Mouse (Mus musculus): ENCODE results near the gene Pgpep1. TPM values are rescaled to one million over a fixed set of nuclear protein-coding genes. Genes with fewer than 3 reads are reported as not detected.
A peak's percentile ranks its signal among the peaks of the same experiment; 100 is the strongest.

The Pgpep1 gene
- total and polyA plus RNA-seq, 2 experiments from 2014 or later = 37.6 to 40.2 TPM

GRCm38 (mm10) chr8:70691727-70692231, 31.6 kb upstream of the Pgpep1 start:
- Histone ChIP-seq H3K9ac (replicated peaks; ENCODE audit: low read length, poor library complexity, severe bottlenecking) (peak overlapping the region; percentile 36; the same call in 1 of the 2 replicates), H3K9me3 (ENCODE audit: low read length) (no peaks in the 10 kb centered on the region), H3K4me3 (ENCODE audit: low read depth, low read length) (peak overlapping the region; percentile 20; the same call in 1 of the 2 replicates), H3K36me3 (ENCODE audit: insufficient read depth, low read length) (no peaks in the 10 kb centered on the region), H3K27me3 (ENCODE audit: insufficient read depth, low read length) (no peaks in the 10 kb centered on the region), H3K4me2 (ENCODE audit: low read depth, low read length, poor library complexity, severe bottlenecking) (peak overlapping the region; percentile 64), H3K27ac (ENCODE audit: low read depth, low read length) (no peak overlapping the region), H3K4me1 (ENCODE audit: insufficient read depth, low read length) (peaks cover 10% of the 10 kb centered on the region; the same call in 1 of the 2 replicates)
- DNase-seq (ENCODE audit: low spot score) (no peak), ATAC-seq (ENCODE audit: low FRiP score) (peak; percentile 22; the same call in 1 of the 2 replicates)
- TF ChIP-seq CTCF (IDR thresholded peaks at IDR 0.05) = no peak
- 1% methylated on average over 19 of the region's 20 CpGs for WGBS

GRCm38 (mm10) chr8:70691230-70691629, 31.0 kb upstream of the Pgpep1 start:
- H3K36me3 ChIP-seq (ENCODE audit: insufficient read depth, low read length) = no peaks in the 10 kb centered on the region
- 72% methylated on average over 4 of the region's 4 CpGs for WGBS
- DNase-seq (ENCODE audit: low spot score) = no peak
- no peak overlapping the region for H3K9ac ChIP-seq (replicated peaks; ENCODE audit: low read length, poor library complexity, severe bottlenecking)
- ATAC-seq (ENCODE audit: low FRiP score) = no peak
- TF ChIP-seq CTCF (IDR thresholded peaks at IDR 0.05) = no peak
- no peak overlapping the region for H3K4me3 ChIP-seq (ENCODE audit: low read depth, low read length)
- no peaks in the 10 kb centered on the region for H3K27me3 ChIP-seq (ENCODE audit: insufficient read depth, low read length)
- no peak overlapping the region for H3K27ac ChIP-seq (ENCODE audit: low read depth, low read length)
- peaks cover 6% of the 10 kb centered on the region; the same call in 1 of the 2 replicates for H3K4me1 ChIP-seq (ENCODE audit: insufficient read depth, low read length)
- H3K9me3 ChIP-seq (ENCODE audit: low read length) = no peaks in the 10 kb centered on the region
- peak overlapping the region; percentile 64; the same call in 1 of the 2 replicates for H3K4me2 ChIP-seq (ENCODE audit: low read depth, low read length, poor library complexity, severe bottlenecking)

GRCm38 (mm10) chr8:70689892-70690390, 29.8 kb upstream of the Pgpep1 start:
- Histone ChIP-seq H3K4me2 (ENCODE audit: low read depth, low read length, poor library complexity, severe bottlenecking) (no peak overlapping the region), H3K4me3 (ENCODE audit: low read depth, low read length) (no peak overlapping the region), H3K9ac (replicated peaks; ENCODE audit: low read length, poor library complexity, severe bottlenecking) (no peak overlapping the region), H3K4me1 (ENCODE audit: insufficient read depth, low read length) (peaks cover 6% of the 10 kb centered on the region; the same call in 1 of the 2 replicates), H3K36me3 (ENCODE audit: insufficient read depth, low read length) (no peaks in the 10 kb centered on the region), H3K27ac (ENCODE audit: low read depth, low read length) (no peak overlapping the region), H3K27me3 (ENCODE audit: insufficient read depth, low read length) (no peaks in the 10 kb centered on the region), H3K9me3 (ENCODE audit: low read length) (no peaks in the 10 kb centered on the region)
- no peak for TF ChIP-seq CTCF (IDR thresholded peaks at IDR 0.05)
- WGBS = 72% methylated on average over 5 of the region's 5 CpGs
- DNase-seq (ENCODE audit: low spot score) (no peak), ATAC-seq (ENCODE audit: low FRiP score) (no peak)

- DNase-seq (ENCODE audit: low spot score) (no peak), ATAC-seq (ENCODE audit: low FRiP score) (no peak)
- TF ChIP-seq CTCF (IDR thresholded peaks at IDR 0.05) = no peak
- H3K4me3 ChIP-seq (ENCODE audit: low read depth, low read length) = no peak overlapping the region
- WGBS = 89% methylated on average over 3 of the region's 3 CpGs
- no peaks in the 10 kb centered on the region for H3K36me3 ChIP-seq (ENCODE audit: insufficient read depth, low read length)
- no peak overlapping the region for H3K27ac ChIP-seq (ENCODE audit: low read depth, low read length)
- no peaks in the 10 kb centered on the region for H3K27me3 ChIP-seq (ENCODE audit: insufficient read depth, low read length)
- no peak overlapping the region for H3K4me2 ChIP-seq (ENCODE audit: low read depth, low read length, poor library complexity, severe bottlenecking)
- H3K4me1 ChIP-seq (ENCODE audit: insufficient read depth, low read length) = peaks cover 6% of the 10 kb centered on the region; the same call in 1 of the 2 replicates
- no peak overlapping the region for H3K9ac ChIP-seq (replicated peaks; ENCODE audit: low read length, poor library complexity, severe bottlenecking)
- H3K9me3 ChIP-seq (ENCODE audit: low read length) = no peaks in the 10 kb centered on the region
Measured at GRCm38 (mm10) chr8:70688136-70688535, 27.9 kb upstream of the Pgpep1 start.

- Histone ChIP-seq H3K9ac (replicated peaks; ENCODE audit: low read length, poor library complexity, severe bottlenecking) (no peak overlapping the region), H3K4me1 (ENCODE audit: insufficient read depth, low read length) (peaks cover 6% of the 10 kb centered on the region; the same call in 1 of the 2 replicates), H3K4me3 (ENCODE audit: low read depth, low read length) (no peak overlapping the region), H3K36me3 (ENCODE audit: insufficient read depth, low read length) (no peaks in the 10 kb centered on the region), H3K9me3 (ENCODE audit: low read length) (no peaks in the 10 kb centered on the region), H3K27ac (ENCODE audit: low read depth, low read length) (no peak overlapping the region), H3K27me3 (ENCODE audit: insufficient read depth, low read length) (no peaks in the 10 kb centered on the region), H3K4me2 (ENCODE audit: low read depth, low read length, poor library complexity, severe bottlenecking) (no peak overlapping the region)
- WGBS = 84% methylated on average over 8 of the region's 8 CpGs
- no peak for TF ChIP-seq CTCF (IDR thresholded peaks at IDR 0.05)
- ATAC-seq (ENCODE audit: low FRiP score) = no peak
- DNase-seq (ENCODE audit: low spot score) = peak; percentile 84
Measured at GRCm38 (mm10) chr8:70687576-70687975, 27.4 kb upstream of the Pgpep1 start.

GRCm38 (mm10) chr8:70684291-70684690, 24.1 kb upstream of the Pgpep1 start:
- 0 out of 2 replicates have a peak overlapping the region, but pooled peaks have one; percentile 14 for H3K9ac ChIP-seq (replicated peaks; ENCODE audit: low read length, poor library complexity, severe bottlenecking)
- no peaks in the 10 kb centered on the region for H3K36me3 ChIP-seq (ENCODE audit: insufficient read depth, low read length)
- TF ChIP-seq CTCF (IDR thresholded peaks at IDR 0.05) = no peak
- no peak overlapping the region for H3K4me2 ChIP-seq (ENCODE audit: low read depth, low read length, poor library complexity, severe bottlenecking)
- no peak overlapping the region for H3K4me3 ChIP-seq (ENCODE audit: low read depth, low read length)
- peak overlapping the region; percentile 20; the same call in 1 of the 2 replicates for H3K27ac ChIP-seq (ENCODE audit: low read depth, low read length)
- H3K4me1 ChIP-seq (ENCODE audit: insufficient read depth, low read length) = no peaks in the 10 kb centered on the region; the same call in 1 of the 2 replicates
- DNase-seq (ENCODE audit: low spot score) (peak; percentile 62), ATAC-seq (ENCODE audit: low FRiP score) (peak; percentile 61; the same call in 1 of the 2 replicates)
- no peaks in the 10 kb centered on the region for H3K9me3 ChIP-seq (ENCODE audit: low read length)
- WGBS = 26% methylated on average over 7 of the region's 7 CpGs
- no peaks in the 10 kb centered on the region for H3K27me3 ChIP-seq (ENCODE audit: insufficient read depth, low read length)

Measured in midbrain, postnatal 0 days (tissue).